Mouse (Mus musculus): Measurements from ENCODE around the gene Fbxo22. TPM values are rescaled to one million over a fixed set of nuclear protein-coding genes. Genes with fewer than 3 reads are reported as not detected.

Gene Fbxo22
- polyA plus RNA-seq, 1 experiment from 2014 or later: 73.6 TPM

Other genes with a start within 250 kb of the Fbxo22 start
- 0.21 and 0.45 TPM in 2 replicates for gene Chrna5, start 228.0 kb upstream of the Fbxo22 start, polyA plus RNA-seq (2014; fragmentation: Nextera tagmentation; extraction: Ambion mirVana)
- gene Chrna3, start 182.4 kb upstream of the Fbxo22 start, polyA plus RNA-seq (2014; fragmentation: Nextera tagmentation; extraction: Ambion mirVana): 0.13 TPM in 1 of 2 replicates, not detected in the other
- gene Chrnb4, start 160.1 kb upstream of the Fbxo22 start, polyA plus RNA-seq (2014; fragmentation: Nextera tagmentation; extraction: Ambion mirVana): 0.07 and 0.13 TPM in 2 replicates
- gene Ube2q2, start 60.1 kb upstream of the Fbxo22 start, polyA plus RNA-seq (2014; fragmentation: Nextera tagmentation; extraction: Ambion mirVana): 40.2 and 40.3 TPM in 2 replicates
- 1.5 TPM in 2 replicates for gene Nrg4, start 117.9 kb downstream of the Fbxo22 start, polyA plus RNA-seq (2014; fragmentation: Nextera tagmentation; extraction: Ambion mirVana)
- gene Tmem266, start 118.0 kb downstream of the Fbxo22 start, polyA plus RNA-seq (2014; fragmentation: Nextera tagmentation; extraction: Ambion mirVana): 0.17 and 0.23 TPM in 2 replicates